Mouse (Mus musculus) adrenal gland, postnatal 10 days (tissue): ENCODE measurements around the gene Mtfp1. TPM values are rescaled to one million over a fixed set of nuclear protein-coding genes. Genes with fewer than 3 reads are reported as not detected.
"Not testable (repeated sequence)": the region's sequence is repeated elsewhere in the genome, so short reads cannot be mapped to it uniquely, and the experiment has no call there.

Experiments
- DNase-seq: peaks from one replicate; pipeline ENCODE4 v3.0.0; 2021; ENCODE audit warnings: mixed read lengths
- total RNA-seq, 2 experiments: library from RNA; stranded (reverse); gene quantifications; 2 replicates each; pipeline ENCODE4 v1.2.3; 2021

The Mtfp1 gene
- total RNA-seq, 2 experiments from 2014 or later, result 24.4 to 34.6 TPM

DNA sequence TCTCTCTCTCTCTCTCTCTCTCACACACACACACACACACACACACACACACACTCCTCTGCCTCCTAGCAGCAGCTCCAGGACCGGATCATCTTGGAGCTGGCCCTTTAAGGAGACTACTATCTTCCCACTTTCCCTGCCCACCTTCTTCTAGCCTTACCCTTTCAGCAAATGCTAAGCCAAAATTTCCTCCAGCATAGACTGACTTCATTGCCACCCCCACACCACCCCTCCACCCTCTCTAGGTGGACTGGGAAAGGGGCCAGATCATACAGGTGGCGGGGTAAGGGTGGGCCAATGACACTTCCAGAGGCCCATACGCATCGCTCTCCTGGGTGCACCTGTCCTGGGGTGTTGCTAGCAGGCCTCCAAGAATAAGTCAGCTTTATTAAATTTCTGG lies 20.2 kb upstream of the Mtfp1 start:
- DNase-seq, result no peak

DNA sequence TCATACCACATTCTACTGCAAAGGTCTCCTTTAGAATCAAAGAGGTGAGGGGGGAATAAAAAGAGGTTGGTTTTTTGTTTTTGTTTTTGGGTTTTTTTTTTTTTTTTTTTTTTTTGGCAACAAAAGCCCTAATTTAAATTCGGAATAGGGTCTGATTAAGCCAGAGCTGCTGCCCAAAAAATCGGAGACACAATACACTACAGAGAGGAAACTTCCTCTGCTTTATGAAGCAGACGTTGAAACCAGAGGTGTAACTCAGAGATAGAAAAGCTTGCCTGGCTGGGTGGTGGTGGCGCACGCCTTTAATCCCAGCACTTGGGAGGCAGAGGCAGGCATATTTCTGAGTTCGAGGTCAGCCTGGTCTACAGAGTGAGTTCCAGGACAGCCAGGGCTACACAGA lies 19.3 kb upstream of the Mtfp1 start:
- not testable (repeated sequence) for DNase-seq

DNA sequence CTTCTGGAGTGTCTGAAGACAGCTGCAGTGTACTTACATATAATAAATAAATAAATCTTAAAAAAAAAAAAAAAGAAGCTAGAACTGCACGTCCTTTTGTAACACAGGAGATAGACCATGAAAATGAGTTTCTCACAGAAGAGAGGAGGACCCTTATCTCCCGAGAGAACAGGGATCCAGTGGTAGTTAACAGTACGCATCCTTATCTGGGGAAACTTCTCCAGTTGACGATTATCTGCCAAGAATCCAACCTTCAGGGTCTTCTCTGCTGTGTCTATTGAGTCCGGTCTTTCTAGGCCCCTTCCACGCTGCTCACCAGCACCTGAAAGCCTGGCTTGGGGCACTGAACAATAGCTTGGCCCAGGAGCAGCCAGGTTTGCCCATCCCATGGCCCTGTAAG lies 18.7 kb upstream of the Mtfp1 start:
- DNase-seq, result no peak

DNA sequence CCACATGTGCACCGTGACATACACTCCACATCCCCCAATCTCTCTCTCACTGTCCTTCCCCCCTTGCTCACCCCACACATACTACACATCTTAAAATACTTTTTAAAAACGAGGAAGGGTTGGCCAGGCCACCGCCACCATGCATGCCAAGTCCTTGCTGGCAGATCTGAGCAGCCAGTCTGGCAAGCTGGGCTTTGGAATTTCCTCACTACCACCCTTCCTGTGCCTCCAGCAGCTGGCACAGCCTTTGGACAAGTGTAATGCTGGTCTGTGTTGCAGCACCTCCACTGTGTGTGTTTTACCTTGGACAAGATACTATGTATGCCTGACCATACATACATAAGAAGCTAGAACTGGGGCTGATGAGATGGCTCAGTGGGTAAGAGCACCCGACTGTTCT lies 18.3 kb upstream of the Mtfp1 start:
- peak; percentile 53 for DNase-seq

DNA sequence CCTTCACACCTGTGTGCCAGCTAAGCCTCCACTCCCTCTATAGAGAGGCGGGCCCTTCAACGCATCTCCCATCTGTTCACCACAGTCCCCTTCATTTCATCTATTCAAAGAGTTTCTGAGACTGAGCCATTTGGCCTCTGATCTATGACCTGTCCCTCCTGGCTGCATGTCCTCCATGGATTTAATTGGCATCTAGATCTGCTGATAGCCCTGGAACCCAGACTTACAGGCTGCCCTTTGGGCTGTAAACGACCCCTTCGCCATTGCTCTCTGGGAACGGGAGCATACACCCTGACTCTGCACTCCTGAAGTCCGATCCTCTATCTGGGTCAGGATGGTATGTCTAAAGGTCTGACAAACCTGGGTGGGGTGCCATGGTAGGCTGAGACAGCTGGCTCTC lies 17.6 kb upstream of the Mtfp1 start:
- no peak for DNase-seq

DNA sequence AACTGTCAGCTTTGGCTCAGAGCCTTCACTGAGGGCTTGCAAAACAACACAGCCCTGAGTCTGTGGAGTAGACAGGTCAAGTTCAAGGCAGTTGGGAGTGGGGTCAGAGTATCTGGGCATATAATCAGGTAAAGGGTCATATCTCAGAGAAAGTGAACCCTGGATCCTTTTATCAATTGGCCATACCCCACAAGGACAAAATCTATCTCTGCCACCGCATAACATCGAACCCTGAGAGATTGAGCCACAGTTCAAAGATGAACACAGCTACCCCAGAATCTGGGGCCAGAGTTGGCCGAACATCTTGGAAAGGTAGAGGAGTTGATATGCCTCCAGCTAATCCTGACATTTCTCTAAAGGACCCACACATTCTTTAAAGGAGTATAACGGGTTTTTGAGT lies 16.8 kb upstream of the Mtfp1 start:
- DNase-seq, result no peak

DNA sequence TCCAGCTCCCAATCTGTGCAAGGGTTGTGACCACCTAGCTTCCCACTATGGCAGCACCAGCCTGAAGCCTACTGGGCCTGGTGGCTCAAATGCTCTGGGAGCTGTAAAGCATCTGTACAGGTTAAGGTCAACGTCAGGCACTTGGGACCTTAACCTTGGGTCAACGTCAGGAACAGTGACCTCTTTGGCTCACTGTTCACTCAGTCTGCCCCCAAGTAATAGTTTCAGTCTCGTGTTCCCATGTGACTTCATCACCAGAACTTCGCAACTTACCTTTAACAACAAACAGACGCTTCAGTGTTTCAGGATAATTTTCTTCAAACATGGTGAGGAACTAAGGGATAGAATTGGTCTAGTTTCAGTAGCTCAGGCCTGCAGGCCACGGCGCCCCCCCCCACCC lies 13.4 kb upstream of the Mtfp1 start:
- DNase-seq, result no peak

DNA sequence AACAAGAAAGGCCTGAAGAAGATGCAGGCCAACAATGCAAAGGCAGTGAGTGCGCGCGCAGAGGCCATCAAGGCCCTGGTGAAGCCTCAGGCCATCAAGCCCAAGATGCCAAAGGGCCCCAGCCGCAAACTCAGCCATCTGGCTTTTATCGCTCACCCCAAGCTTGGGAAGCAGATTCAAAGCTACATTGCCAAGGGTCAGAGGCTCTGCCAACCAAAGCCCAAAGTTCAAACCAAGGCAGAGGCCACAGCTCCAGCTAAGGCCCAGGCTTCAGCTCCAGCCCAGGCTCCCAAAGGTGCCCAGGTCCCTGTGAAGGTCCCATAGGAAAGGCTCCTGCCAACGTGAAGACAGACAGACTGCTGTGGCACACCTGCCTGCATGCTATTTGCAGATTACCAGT lies 12.7 kb upstream of the Mtfp1 start:
- DNase-seq, result not testable (repeated sequence)

DNA sequence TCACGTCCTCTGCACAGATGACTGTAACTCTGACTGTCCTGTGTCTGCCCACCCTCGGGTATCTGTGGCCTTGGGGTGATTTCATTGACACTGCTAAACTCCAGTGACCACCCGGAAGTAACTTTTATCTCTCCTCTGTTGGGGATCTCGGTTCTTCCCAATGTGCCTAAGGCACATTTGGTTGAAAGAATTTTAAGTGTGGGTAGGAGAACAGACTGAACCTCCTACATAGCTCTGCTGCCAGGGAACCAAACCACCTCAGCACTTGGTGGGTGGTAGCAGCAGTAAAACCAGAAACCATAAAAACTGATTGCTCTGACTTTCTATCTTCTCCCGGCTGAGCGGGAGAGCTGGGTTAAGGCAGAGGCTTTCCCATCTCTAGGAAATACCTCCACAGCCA lies 10.2 kb upstream of the Mtfp1 start:
- DNase-seq, result no peak

DNA sequence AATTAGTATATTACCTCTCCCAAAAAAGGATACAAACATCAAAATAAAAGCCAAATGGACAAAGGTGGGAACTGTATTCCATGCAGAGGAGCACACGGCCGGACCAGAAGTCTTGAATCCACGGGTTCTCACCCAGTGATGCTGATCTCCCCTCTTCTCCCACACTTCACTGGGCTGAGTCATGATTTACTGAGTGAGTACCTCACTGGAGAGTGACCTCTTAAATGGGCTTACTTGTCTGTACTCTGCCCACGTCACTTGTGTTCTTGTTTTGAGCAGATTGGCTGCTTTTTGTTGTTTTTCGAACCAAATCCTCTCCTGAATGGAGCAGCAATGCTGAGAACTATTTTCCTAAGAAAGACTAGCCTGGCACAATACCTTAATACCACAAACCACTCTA lies 9.7 kb upstream of the Mtfp1 start:
- no peak for DNase-seq

DNA sequence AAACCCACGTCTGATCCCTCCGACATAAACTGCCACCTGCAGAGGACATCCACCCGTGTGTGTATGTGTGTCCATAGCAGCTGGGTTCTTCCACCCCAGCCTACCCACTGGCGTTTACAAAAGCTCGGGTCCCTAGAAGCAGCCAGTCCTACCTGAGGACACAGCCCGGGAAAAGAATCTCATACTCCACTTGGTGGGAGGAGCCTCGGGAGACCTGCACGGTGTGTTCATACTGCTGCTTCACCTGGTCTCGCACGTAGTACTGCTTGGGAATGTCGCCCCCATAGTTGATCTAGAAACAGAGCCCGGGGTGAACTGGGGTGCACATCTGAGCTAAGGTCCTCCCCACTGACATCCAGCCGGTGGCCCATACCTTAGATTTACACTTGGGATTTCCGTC lies 8.3 kb upstream of the Mtfp1 start:
- no peak for DNase-seq

DNA sequence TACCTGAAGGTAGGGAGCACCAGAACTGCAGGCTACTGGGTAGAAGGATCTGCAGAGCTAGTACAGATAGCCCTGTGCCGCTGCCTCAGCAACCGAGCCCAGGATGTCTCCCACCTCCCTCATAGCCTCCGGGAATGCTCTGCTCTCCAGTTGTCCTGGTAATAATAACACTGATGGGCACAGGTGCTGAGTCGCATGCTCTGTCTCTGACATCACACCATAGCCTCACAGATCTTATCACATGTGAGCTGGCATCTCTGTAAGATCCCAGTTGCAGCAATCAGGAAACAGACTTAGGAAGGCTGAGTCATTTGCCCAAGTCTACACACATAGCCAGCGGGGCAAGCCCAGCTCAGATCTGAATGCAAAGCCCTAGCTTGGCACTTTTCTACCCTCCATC lies 6.6 kb upstream of the Mtfp1 start:
- peak; percentile 11 for DNase-seq

DNA sequence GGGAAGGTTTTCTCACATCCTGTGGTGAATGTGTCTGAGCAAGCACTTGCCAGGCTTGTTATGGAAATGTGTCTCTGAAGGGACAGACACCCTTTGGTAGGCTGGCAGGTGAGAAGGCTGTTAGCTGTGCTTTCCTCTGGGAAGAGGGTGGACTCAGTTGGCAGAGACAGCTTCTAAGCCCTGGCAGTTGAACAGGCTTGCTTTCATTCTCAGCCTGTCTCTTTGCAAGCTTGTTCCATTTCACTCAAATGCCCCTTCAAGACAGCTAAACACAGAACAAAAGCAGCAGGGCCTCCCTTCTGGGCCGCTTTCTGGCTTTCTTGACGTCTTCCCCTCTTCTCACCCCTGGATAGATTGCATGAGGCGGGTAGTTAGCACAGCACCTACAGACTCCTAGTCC lies 4.2 kb upstream of the Mtfp1 start:
- DNase-seq, result no peak

DNA sequence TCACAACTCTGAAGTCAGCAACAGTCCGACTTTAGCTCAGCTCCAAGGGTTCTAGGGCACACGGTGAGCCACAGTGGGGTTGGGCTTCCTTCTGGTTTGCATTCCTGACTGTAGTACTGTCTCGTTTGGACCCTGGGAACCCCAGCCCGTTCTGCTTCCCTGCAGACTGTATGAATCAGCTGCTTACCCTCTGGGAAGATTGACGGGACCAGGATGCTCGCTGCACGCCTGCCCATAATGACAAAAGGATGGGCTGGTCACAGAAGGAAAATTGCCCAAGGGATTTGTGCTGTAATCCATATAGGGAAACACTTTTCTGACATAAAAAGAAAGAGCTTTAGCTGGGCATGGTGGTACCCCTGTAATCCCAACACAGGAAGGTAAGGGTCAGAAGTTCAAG lies 3.6 kb upstream of the Mtfp1 start:
- DNase-seq, result no peak

DNA sequence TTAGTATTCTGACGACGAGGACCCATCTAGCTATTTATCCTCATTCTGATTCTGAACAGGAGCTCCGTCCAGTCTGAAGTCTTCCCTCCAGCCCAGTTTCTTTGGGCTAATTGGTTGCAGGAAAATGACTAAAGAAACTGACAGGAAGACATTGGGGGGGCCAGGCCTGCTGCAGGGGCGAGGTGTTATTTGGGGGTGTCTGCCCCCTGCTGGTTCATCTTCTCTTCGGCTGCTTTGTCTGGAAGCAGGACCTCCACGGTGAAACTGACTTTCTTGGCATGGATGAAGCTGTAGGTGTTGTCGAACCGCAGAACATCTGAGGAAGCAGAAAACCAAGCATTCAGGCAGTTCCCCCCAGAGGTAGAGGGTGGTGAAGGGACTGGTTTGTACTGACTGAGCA lies 2.9 kb upstream of the Mtfp1 start:
- DNase-seq, result no peak

DNA sequence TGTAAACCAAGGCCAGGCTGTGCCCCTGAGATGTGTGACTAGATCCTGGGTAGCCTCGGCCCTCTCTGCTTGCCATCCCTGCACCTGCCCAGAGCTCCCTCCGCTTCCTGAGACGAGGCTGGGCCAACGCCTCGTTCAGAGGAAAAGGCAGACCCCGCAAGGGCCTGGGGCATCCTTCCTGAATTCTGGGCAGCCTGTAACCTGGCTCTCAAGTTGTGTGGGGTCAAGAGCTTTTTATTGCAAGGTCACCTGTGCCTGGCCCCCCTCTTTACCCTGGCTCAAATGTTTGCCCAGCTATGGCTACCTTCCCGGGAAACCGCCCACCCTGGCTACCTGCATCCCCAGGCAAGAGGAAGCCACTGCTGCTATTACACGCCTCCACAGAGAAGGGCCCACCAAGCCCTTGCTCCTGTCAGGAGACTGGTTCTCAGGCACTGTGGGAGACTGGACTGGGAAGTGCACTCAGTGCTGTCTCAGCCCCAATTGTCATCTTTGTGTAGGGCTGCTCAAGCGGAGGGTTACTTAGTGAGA lies 1.9 kb upstream of the Mtfp1 start:
- DNase-seq, result no peak

DNA sequence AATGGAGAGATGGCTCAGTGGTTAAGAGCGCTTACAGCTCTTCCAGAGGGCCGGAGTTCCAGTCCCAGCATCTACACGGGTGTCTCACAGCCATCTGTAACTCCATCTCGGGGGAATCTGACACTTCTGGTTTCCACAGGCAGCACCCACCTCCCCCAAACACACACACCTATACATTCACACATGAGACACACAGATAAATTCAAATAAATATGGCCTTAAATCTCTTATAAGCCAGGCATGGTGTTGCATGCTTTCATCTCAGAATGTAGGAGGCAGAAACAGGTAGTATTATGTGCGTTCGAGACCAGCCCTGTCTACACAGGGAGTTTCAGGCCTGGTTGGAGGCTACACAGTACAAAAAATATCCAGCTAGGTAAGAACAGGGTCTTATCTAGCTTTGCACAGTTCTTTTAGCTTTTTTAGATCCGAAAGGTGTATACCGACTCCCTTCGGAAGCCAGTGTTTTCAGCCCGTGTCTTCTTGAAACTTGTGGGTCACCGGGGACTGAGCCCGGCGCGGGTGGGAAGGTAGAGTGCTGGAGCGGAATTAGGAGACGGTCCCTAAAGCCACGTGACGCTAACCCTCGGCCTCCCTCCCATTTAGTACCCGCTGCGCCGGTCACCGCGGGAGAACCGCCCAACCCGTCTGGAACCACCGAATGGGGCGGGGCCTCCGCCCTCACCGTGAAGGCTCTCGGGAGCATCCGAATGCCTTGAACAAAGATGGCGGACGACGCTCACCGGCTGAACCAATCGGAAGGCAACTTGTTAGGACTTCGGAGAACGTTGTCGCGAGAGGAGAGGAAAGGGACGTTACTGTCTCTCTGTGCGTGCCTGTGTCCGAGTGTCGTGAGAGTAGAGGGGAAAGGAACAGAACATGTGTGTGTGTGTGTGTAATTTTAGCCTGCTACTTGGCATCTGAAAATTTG lies 1.1 kb upstream of the Mtfp1 start:
- peak; percentile 98 for DNase-seq

DNA sequence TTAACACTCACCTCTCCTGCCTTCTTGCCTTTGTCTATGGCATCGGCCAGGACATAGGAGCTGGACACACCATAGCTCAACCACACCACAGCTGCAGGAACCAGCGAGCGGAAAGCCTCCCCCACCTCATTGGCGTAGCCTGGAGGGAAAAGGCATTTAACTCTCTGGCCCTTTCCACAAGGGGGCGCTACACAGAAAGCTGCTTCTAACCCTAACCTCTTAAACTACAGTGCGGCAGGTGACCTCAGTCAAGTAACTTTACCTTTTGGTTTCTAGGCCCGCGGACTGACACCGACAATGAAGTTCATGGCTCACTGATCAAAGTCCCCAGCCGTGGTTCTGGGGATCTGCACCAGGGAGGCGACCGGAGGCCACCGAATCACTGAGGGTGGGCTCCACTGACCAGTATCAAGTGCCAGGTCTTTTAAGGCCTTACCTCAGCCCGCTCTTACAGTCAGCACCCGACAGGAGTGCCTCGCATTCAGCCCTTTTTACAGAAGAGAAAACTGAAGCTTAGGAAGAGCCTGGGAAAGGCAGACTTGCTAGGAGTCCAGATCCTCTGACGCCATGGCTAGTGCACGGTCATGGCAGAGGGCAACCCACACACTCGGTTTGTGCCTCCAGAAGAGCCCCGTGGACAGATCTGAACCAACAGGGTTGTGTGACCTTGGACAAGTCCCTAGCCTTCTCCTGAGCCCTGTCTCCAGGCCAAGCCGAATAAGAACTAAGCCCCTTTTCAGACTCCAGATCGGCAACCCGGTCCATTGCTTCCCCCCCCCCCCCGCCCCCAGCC lies 671 bp downstream of the Mtfp1 start:
- peak; percentile 84 for DNase-seq

DNA sequence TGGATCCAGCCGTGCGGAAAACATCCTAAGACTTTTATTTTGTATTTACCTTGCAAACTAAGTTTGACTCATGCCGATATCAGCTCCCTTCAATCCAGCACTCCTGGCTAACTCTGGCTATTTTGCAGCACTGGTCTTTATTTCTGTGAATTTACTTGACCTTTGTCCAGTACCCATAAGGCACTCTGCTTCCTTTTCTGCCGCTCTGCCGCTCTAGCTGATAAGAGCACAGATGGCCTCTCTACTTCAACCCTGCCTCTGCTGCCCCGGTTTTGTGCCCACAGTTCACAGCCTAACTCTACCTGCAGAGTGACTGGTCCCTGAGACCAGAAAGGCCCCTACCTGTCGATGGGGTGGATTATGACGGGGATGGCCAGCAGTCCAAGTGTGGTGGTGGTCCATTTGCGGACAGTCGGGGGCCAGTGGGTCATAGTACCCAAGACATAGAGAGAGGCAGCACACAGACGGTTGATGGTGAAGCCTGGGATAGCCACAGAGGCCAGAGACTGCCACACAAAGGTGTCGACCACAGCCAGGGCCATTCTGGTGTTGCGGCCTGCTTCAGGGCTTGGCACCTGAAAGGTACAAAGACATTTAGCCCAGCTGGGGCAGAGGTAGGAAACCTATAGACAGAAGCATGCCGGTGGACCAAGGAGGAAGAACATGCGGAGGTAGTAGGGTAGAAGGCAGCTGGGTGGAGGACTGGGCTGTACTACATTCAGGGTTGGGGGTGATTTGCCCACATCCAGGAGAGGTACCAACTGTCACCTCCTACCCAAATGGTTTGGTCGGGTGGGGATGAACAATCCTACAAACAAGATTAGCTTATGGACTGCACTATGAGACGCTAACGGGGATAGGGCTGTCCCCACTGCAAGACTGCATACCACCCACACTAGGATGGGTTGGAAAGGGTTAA lies 1.5 kb downstream of the Mtfp1 start:
- no peak for DNase-seq

DNA sequence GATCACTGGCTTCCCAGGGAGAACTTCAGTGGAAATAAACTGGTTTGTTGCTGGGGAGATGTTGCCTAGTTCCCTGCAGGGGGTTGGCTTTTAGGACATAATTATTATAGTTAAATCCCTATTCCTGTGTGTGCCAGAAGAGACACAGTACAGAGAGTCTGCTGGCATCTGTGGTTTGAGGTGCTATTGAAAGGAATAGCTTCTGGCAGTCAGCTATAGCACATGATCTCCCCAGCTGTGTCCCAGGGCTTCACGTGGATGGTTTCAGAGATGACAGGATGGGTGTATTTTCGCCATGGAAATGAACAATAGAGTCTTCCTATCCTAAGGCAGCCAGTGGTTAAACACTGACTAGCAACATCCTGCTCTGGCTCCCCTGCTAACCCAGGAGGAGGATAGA lies 8.0 kb downstream of the Mtfp1 start:
- DNase-seq, result no peak

DNA sequence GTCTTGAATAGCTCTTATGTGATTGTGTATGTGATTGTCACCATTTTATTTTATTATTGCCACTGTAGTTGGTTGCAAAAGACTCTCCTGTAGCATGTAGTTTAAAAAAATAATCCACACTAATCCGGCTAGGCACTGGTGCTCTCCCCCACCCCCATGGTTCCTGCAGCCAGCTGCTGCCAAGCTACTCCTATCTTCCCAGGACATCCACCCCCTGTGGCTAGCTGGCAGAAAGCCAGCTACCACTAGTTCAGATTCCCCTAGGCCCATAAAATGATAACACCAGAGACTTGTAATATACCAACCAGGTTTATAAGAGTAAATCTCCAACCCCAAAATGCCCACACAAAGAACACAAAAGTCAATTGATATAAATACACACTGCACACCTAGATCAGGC lies 9.0 kb downstream of the Mtfp1 start:
- DNase-seq, result no peak
